Mouse (Mus musculus): ENCODE measurements around the gene 1700001K19Rik.
"Not testable (repeated sequence)": the region's sequence is repeated elsewhere in the genome, so short reads cannot be mapped to it uniquely, and the experiment has no call there.

Gene 1700001K19Rik

GRCm38 (mm10) chr12:110682561-110683299 lies at the start of gene 1700001K19Rik:
Gene 1700001K19Rik (minus strand): TSS chr12:110682619.
- DNase-seq (ENCODE audit: low spot score), result no peak

- DNase-seq (ENCODE audit: low spot score), result no peak
Observed at GRCm38 (mm10) chr12:110726428-110726827, 44.0 kb upstream of the 1700001K19Rik start.

- no peak for DNase-seq (ENCODE audit: low spot score)
Observed at GRCm38 (mm10) chr12:110725489-110725888, 43.1 kb upstream of the 1700001K19Rik start.

- no peak for DNase-seq (ENCODE audit: low spot score)
Observed at GRCm38 (mm10) chr12:110725051-110725450, 42.6 kb upstream of the 1700001K19Rik start.

- no peak for DNase-seq (ENCODE audit: low spot score)
Observed at GRCm38 (mm10) chr12:110716004-110716403, 33.6 kb upstream of the 1700001K19Rik start.

GRCm38 (mm10) chr12:110714215-110714614 lies 31.8 kb upstream of the 1700001K19Rik start:
- DNase-seq (ENCODE audit: low spot score), result no peak

- DNase-seq (ENCODE audit: low spot score), result no peak
Observed at GRCm38 (mm10) chr12:110713784-110714183, 31.4 kb upstream of the 1700001K19Rik start.

DNA sequence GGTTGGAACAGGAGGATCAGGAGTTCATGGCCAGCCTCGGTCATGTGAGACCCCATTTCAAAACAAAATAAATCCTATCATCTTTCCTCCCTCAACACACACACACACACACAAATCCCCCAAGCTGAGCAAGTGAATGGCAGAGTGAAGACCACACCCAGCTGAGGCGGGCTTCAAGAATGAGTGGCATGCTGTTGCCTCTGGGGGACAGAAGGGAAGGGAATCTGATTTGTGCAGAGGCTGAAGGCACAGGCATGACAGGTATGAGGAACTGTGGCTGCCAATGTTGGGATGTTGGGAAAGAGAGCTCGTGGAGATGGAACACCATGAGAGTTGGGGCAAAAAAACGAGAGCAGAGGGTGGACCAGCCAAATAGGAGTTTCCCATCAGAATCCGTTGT lies 28.9 kb upstream of the 1700001K19Rik start:
- DNase-seq (ENCODE audit: low spot score), result no peak

DNA sequence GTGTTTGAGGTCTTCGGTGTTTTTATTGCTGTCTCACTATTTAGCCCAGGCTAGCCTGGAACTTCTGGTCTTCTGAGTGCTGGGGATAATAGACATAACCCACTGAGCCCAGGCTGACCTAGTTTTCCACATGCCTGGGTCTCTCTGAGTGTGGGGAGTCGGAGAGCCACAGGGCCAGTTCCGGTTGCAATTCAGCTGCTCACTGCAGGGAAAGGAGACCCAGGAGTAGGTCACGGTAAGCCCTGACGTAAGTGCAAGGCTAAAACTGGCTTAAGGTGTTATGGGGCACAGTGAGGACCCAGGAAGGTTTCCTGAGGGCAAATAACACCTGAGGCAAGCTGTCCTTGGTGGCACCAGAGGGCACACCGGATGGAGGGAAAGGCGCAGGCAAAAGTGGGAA lies 25.0 kb upstream of the 1700001K19Rik start:
- DNase-seq (ENCODE audit: low spot score), result no peak

- DNase-seq (ENCODE audit: low spot score), result peak; percentile 70
Observed at GRCm38 (mm10) chr12:110706337-110707231, 24.2 kb upstream of the 1700001K19Rik start.

- not testable (repeated sequence) for DNase-seq (ENCODE audit: low spot score)
Observed at GRCm38 (mm10) chr12:110705419-110705818, 23.0 kb upstream of the 1700001K19Rik start.

DNA sequence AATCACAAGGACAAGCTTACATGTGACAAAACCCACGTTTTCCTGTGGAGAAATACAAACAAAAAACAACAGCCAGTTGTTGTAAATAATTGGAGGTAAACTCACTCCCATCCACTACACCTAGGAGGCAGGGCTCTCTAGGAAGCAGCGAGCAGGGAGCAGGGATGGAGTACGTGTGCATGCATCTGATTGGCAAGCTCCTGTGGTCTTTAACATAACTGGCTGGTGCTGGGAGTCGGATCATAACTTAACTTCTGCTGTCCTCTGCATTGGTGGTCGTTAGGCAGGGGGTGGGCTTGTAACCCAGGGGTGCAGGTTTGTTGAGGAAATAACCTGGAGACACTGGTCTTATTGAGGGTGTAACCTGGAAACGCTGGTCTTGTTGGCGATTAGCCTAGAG lies 21.3 kb upstream of the 1700001K19Rik start:
- DNase-seq (ENCODE audit: low spot score), result no peak

- peak; percentile 83 for DNase-seq (ENCODE audit: low spot score)
Observed at GRCm38 (mm10) chr12:110703008-110703471, 20.6 kb upstream of the 1700001K19Rik start.

- no peak for DNase-seq (ENCODE audit: low spot score)
Observed at GRCm38 (mm10) chr12:110702556-110702955, 20.1 kb upstream of the 1700001K19Rik start, which contains the start of gene Hsp90aa1. Gene Hsp90aa1 (minus strand): TSS chr12:110702728.

DNA sequence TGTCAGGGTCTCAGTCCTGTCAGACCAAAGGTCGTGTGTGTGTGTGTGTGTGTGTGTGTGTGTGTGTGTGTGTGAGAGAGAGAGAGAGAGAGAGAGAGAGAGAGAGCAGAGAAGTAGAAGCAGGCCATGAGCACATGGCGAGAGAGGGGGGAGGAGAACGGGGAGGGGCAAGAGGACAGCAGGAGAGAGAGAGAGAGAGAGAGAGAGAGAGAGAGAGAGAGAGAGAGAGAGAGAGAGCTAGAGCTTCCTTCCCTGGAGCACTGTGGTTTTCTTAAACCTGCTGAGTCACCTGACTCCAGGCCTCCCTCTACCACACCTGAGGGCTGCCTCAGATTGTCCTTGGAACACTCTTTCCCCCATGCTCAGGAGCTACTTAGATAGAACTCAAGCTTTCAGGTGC lies 18.9 kb upstream of the 1700001K19Rik start:
- not testable (repeated sequence) for DNase-seq (ENCODE audit: low spot score)

GRCm38 (mm10) chr12:110700730-110701129 lies 18.3 kb upstream of the 1700001K19Rik start:
- no peak for DNase-seq (ENCODE audit: low spot score)

- no peak for DNase-seq (ENCODE audit: low spot score)
Observed at GRCm38 (mm10) chr12:110699171-110699547, 16.7 kb upstream of the 1700001K19Rik start.

DNA sequence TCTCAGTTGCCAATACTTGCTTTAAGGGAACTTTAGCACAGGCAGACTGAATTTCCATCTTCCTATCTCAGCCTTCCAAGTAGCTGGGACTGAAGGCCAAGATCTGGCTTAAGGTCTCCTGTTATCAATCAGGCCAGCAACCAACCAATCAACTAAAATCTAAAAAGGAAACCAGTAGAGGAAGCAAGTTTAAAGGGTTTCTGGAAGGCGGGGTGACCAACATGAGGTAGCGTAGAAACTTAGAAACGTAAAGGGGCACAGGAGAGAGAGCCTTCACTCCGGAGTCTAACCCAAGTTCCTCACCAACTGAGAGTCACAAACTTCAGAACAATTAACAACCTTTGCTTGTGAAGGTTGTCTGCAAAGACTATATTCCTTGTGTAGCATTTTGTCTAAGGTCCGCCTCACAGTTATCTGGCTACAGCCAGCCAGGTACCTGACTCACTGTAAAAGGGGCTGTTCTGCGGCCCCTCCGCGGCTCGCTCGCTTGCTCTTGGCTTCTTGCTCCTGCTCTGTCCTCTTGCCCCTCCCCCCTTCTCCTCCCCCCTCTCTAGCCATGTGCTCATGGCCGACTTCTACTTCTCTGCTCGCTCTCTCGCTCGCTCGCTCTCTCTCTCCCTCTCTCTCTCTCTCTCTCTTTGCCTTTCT lies 16.2 kb upstream of the 1700001K19Rik start:
- DNase-seq (ENCODE audit: low spot score), result no peak

DNA sequence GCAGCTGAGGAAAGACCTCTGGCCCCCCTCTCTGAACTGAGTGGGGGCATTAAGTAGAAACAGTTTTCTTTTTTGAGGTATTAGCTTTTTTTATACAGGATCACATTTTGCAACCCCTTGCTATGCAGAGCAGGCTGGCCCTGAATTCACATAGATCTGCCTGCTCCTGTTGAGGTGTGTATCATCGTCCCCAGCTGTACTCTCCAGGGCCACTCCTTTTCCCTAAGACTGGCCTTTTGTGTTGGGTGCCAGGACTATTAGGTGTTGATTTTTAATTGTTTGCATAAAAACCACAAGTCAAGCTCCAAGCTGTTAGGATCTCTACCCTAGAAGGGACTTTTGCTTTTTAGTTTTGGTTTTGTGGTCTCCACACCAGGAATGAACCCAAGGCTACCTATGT lies 15.7 kb upstream of the 1700001K19Rik start:
- no peak for DNase-seq (ENCODE audit: low spot score)

DNA sequence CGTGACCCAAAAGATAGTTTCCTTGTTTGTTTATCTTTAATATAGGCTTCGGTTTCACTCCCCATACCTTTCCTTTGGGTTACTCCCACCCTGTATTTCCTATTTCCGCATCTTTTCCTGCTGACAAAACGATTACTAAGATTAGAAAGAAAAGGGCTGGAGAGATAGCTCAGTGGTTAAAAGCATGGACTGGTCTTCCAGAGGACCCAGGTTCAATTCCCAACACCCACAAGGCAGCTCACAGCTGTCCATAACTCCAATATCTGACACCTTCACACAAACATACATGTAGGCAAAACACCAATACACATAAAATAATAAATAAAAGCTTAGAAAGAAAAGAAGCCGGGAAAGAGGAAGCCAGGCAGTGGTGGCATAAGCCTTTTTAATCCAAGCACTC lies 15.0 kb upstream of the 1700001K19Rik start:
- DNase-seq (ENCODE audit: low spot score), result no peak

GRCm38 (mm10) chr12:110696975-110697400 lies 14.6 kb upstream of the 1700001K19Rik start:
- no peak for DNase-seq (ENCODE audit: low spot score)
